Mouse (Mus musculus): ENCODE data around the gene Actl6a. TPM values are rescaled to one million over a fixed set of nuclear protein-coding genes. Genes with fewer than 3 reads are reported as not detected.
"Not testable (repeated sequence)": the region's sequence is repeated elsewhere in the genome, so short reads cannot be mapped to it uniquely, and the experiment has no call there.

The Actl6a gene
- total RNA-seq, 2 experiments from 2014 or later: 16.3 to 17.3 TPM

DNA sequence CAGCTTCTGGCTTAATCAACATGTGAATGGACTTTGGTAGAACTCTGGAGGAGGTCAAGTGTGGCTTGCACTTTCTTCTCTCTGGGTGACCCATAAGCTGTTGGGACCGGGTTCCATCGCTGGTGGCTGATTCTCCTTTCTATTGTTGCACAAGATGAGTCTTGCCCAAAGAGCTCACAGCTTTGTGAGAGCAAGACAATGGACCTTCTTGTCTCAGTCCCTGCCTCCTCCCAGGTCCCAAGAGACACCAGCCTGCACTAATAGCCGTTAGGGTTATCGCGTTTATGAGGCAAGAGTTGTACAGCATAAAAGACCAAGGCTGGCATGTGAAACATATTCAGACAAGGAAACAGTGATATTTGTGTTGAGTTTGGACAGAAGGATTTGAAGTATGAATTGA lies 11.9 kb upstream of the Actl6a start:
- DNase-seq (ENCODE audit: low spot score in 2 of 2): no peak

DNA sequence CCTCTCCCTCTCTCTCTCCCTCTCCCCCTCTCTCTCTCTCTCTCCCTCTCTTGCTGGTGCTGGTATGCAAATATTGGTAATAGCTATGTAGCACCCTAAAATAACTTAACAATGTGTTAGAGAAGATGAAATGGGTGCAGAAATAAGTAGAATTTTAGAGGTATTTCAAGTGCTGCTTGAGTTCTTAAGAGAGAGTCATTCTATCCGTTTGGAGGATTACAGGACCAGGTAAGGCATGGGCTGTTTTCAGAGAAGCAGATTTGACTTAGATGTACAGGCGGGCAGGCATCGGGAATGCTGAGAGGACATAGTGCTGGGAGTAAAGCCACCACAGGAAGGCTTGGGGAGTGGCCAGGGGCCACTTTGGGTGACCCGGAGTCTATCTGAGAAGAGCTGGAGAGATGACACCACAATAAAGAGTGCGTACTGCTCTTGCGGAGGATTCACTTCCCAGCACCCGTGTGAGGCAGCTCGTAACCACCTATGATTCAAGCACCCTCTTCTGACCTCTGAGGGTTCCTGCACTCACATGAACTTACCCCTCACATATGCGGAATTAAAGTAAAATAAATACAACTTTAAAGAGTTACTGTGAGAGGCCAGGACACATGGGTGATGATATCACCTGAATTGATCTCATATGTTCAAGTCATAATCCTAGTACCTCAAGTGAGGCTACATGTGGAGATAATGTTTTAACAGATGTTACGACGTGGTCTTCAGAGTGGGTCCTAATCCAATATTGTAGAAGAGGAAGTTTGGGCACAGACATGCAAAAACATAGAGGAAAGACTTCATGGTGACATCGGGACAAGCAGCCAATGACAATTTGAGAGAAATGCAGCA lies 11.1 kb upstream of the Actl6a start:
- no peak for DNase-seq (ENCODE audit: low spot score in 2 of 2)

DNA sequence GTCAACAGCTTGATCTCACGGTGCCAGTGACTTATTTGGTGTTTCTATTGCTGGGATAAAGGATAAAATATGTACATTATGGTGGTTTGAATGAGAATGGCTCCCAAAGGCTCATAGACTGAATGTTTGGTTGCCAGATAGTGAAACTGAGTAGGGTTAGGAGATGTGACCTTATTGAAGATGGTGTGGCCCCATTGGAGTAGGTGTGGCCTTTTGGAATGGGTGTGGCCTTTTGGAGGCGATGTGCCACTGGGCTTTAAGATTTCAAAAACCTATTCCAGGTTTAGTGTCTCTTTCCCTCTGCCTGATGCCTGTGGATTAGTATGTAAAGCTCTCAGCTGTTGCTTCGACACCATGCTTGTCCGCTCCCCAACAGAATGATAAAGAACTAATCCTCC lies 10.5 kb upstream of the Actl6a start:
- no peak for DNase-seq (ENCODE audit: low spot score in 2 of 2)

DNA sequence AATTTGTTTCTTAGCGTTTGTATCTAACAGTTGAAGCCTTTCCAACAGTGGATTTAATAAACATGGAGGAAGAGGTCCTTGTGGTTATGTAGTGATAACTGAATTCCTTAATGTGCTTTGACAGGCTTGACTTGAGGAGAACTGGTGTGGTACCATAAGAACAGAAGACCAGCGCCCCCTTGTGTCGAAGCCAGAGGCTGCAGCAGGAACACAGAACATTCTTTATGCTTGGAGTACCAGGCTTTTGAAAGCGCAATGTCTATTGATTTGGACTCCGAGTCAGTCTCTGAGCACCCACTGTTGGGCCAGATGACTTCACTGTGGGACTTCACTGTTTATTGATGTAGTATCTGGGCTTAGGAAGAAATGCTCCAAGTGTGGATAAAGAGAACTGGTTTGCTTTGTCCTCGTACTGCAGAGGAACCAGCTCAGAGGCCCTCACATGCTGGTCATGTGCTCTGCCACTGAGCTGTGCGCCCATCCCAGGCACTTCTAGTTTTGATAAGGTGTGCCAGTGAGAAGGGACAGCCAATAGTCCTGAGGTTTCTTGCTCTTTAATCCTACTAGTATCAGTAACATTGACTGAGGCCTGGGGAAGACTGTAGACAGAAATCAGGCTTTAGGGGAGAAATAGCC lies 7.8 kb upstream of the Actl6a start:
- DNase-seq (ENCODE audit: low spot score in 2 of 2): peak; percentile 88 to 99

DNA sequence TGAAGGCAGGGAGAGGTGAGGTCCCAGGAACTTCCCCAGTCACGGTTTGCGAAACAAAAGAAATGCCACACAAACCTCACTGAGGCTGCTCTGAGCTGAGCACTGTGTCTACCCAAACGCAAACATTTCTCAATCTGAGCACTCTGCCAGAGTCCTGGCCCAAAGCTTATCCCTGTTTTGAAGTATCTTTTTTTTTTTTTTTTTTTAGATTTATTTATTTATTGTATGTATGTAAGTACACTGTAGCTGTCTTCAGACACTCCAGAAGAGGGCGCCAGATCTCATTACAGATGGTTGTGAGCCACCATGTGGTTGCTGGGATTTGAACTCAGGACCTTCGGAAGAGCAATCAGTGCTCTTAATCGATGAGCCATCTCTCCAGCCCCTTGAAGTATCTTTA lies 2.1 kb upstream of the Actl6a start:
- DNase-seq (ENCODE audit: low spot score in 2 of 2): not testable (repeated sequence)

- not testable (repeated sequence) for DNase-seq (ENCODE audit: low spot score in 2 of 2)
These were observed 1.5 kb upstream of the Actl6a start for GRCm38 (mm10) chr3:32704632-32705031.

- DNase-seq (ENCODE audit: low spot score in 2 of 2): no peak
These were observed 1.9 kb downstream of the Actl6a start for GRCm38 (mm10) chr3:32708052-32708367.

DNA sequence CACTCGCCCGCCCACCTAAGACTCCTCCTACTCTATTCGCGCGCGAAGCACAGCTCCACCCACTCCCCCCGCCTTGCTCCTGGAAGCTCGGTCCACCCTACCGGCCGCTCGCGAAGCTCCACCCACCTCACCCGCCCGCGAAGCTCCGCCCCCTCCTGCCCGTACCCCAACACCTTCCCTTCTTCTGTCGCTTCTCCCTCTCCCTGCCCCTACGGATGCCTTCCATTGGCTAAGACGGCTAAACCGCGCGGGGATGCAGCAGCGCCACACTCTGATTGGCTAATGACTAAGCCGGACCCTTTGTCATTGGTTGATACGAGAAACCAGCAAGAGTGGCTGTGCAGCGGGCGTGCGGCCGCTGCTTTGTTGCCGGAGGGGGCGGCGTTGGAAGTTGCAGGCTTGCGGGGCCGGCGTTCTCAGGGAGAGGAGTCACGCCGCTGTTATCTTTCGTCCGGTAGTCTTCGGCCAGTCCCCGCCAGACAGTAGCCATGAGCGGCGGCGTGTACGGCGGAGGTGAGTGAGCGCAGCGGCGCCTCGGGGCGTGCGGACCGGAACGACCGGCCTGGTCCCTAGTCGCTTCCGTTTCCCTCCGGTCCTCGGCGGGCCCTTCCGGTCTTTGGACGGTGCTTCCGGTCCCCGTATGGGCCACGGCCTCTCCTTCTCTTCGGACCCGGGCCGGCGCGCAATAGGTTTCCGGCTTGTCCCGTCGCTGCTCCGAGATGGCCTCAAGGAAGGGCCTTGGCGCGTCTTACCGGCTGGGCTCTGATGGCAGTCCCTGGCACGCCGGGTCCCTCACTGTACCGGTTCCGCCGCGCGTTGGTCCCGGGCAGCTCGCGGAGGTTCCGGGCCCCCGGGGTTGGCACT lies 2.5 kb downstream of the Actl6a start:
- peak; percentile 95 to 97 for DNase-seq (ENCODE audit: low spot score in 2 of 2)

DNA sequence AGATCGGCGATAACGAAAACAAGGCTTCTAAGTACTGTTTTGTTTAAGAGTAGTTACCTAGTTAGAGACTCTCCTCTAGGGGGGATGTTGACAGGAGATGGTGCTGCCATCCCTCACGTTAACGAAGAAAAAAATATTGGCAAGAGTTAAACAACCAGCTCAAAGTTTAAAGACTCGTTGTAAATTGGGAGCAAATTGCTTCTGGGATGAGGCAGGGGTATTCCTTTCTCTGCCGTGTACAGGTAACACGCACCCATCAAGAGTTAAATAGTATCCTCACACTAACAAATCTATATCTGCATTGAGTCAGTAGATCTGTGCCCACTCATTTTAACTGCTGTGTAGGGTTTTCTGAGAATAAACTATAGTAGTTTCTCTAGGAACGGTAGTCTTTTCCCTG lies 3.3 kb downstream of the Actl6a start:
- no peak for DNase-seq (ENCODE audit: low spot score in 2 of 2)

GRCm38 (mm10) chr3:32713711-32714110 lies 7.6 kb downstream of the Actl6a start:
- DNase-seq (ENCODE audit: low spot score in 2 of 2): no peak

DNA sequence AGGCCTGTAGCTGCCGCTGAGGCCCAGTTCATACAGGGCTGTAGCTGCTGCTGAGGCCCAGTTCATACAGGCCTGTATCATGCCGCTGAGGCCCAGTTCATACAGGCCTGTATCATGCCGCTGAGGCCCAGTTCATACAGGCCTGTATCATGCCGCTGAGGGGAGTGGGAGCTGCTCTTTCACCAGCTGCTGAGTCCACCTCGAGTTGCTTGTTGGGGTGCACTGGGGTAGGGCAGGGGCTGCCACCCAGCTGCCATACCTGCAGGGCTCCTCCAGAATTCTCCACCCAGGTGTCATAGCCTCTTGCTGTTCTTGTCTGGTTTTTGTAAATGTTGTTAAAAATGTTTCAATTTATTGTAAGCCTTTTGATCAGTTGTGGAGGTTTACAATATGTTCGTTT lies 11.3 kb downstream of the Actl6a start:
- DNase-seq (ENCODE audit: low spot score in 2 of 2): not testable (repeated sequence)

- DNase-seq (ENCODE audit: low spot score in 2 of 2): no peak
These were observed 12.2 kb downstream of the Actl6a start for GRCm38 (mm10) chr3:32718271-32718670.

- DNase-seq (ENCODE audit: low spot score in 2 of 2): no peak
These were observed 18.1 kb downstream of the Actl6a start for GRCm38 (mm10) chr3:32724191-32724590.

DNA sequence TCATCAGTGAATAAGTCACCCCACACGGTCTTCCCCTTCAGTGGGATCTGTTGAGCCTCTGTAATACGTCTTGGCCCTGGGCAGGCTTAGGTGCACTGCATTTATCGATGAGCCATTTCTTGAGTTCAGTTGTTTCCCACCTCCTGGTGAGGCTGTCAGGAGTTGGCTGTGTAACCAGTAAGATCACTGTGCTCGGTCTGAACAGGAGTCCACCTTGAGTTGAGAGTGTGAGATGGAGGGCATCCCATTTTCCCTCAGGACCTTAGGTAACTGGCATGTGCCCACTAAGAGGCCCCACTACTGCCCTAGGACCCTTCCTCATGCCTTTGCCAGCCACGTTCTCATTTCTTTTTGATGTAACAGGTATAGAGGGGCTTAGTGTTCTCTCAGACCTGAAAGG lies 19.9 kb downstream of the Actl6a start:
- no peak for DNase-seq (ENCODE audit: low spot score in 2 of 2)

- DNase-seq (ENCODE audit: low spot score in 2 of 2): no peak
These were observed 21.8 kb downstream of the Actl6a start for GRCm38 (mm10) chr3:32727861-32728260.

- peak; percentile 99 to 100 for DNase-seq (ENCODE audit: low spot score in 2 of 2)
These were observed 30.4 kb downstream of the Actl6a start, which contains the start of gene Ndufb5 for GRCm38 (mm10) chr3:32736244-32737171. Ndufb5 (plus strand) TSS chr3:32736990.

DNA sequence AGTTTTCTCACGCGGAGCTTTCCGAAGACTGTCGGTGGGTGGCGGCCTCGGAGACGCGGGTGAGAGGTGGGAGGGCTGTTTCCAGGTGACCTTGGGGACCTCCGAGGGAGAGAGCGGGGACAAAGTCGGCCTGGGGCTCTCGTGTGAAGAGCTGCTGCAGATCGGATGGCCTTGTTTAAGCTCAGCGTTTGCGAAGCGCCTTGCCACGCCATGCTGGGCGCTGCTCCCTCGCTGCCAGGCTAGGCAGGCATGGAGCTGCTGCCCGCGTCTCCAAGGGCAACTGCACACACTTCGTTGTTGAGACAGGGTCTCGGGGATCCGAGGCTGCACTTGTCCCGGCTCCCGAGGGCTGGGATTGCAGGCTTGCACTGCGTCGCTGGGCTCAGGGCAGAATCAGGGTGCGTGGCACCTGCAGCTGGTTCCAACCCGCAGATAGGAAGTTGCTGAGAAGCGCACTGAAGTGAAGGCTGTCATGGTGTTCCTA lies 31.1 kb downstream of the Actl6a start, which contains the start of gene Mrpl47:
Gene Mrpl47, minus strand, starts transcription at position 434 of the 484 bp plus-strand sequence.
- no peak for DNase-seq (ENCODE audit: low spot score in 2 of 2)

- DNase-seq (ENCODE audit: low spot score in 2 of 2): no peak
These were observed 32.5 kb downstream of the Actl6a start for GRCm38 (mm10) chr3:32738549-32738948.

DNA sequence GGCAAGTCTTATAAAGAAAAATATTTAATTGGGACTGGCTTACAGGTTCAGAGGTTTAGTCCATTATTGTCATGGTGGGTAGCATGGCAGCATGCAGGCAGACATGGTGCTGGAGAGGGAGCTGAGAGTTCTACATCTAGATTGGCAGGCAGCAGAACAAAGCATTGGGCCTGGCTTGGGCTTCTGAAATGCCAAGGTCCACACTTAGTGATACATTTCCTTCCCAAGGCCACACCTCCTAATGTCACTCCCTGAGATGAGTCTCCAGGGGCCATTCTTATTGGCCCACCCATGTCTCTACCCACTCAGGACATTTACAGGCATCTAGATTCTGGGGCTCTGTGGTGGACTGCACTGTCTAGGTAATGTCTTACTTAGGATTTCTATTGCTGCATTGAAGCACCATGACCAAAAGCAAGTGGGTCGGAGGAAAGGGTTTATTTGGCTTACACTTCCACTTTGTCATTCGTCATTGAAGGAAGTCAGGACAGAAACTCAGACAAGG lies 36.2 kb downstream of the Actl6a start:
- no peak for DNase-seq (ENCODE audit: low spot score in 2 of 2)

DNA sequence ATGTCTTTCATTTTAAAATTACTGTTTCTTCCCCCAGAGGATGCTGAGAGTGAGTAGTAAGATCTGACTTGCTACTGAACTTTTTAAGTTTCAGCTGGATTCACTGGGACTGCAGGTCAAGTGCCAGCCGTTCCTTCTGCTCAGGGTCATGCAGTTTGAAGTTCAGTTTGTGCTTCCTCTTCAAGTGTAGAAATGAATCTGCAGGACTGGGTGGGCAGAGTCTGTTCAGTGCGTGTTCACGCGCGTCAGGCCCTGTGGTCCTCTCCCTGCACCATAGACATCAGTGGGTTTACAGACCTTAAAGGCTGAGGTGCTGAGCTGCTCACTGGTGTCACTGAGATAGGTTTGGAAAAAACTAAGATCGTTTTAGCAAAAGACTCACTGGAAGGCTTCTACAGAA lies 38.9 kb downstream of the Actl6a start:
- DNase-seq (ENCODE audit: low spot score in 2 of 2): no peak
